ENCODE assay signal across 22 mouse cellular contexts in genomic region chr8:80815179-80815578, GRCm38 (mm10).
DNase-seq lines count a peak whose midpoint lies in the region; ATAC-seq and TF ChIP-seq lines count a peak whose summit lies in the region.
"Had no signal": no experiment of that assay in that cellular context is flagged by ENCODE, and none has a peak within 500 bp of the region (broad histone marks: within the 10 kb centered on the region; RNA-seq: fewer than 3 reads in every experiment).

No protein-coding gene starts in this region.

- no peak overlapping the region for H3K4me3 ChIP-seq in gastrocnemius, adult 2 months
- no peak overlapping the region for H3K4me3 ChIP-seq in heart, embryonic 16.5 days (ENCODE audit: low read length)
- H3K4me3 ChIP-seq in lung, postnatal 0 days (ENCODE audit: low read depth, low read length) = no peak overlapping the region
- H3K4me3 ChIP-seq in stomach, embryonic 16.5 days (replicated peaks; ENCODE audit: low read length) = no peak overlapping the region
- H3K4me3 ChIP-seq: forebrain, embryonic 10.5 days; kidney, embryonic 15.5 days; liver, embryonic 13.5 days; neural tube, embryonic 12.5 days had no signal

- TF ChIP-seq EP300 in lung, postnatal 0 days (IDR thresholded peaks at IDR 0.05) = no peak

- peaks cover 72% of the 10 kb centered on the region for H3K4me1 ChIP-seq in heart, embryonic 16.5 days (ENCODE audit: control insufficient read depth, insufficient read depth, low read length)
- H3K4me1 ChIP-seq in lung, postnatal 0 days (ENCODE audit: insufficient read depth, low read depth, low read length) = peaks cover 30% of the 10 kb centered on the region; the same call in 1 of the 2 replicates
- H3K4me1 ChIP-seq in stomach, embryonic 16.5 days (ENCODE audit: control insufficient read depth, insufficient read depth, low read length) = peaks cover 36% of the 10 kb centered on the region

- H3K27me3 ChIP-seq in heart, embryonic 16.5 days (ENCODE audit: control insufficient read depth, insufficient read depth, low read length) = no peaks in the 10 kb centered on the region
- H3K27me3 ChIP-seq in lung, postnatal 0 days (replicated peaks; ENCODE audit: insufficient read depth, low read length) = no peaks in the 10 kb centered on the region
- H3K27me3 ChIP-seq in stomach, embryonic 16.5 days (ENCODE audit: control insufficient read depth, insufficient read depth, low read length) = no peaks in the 10 kb centered on the region
- H3K27me3 ChIP-seq: kidney, embryonic 15.5 days; liver, embryonic 13.5 days; neural tube, embryonic 12.5 days; Patski had no signal

- no peak overlapping the region for H3K4me2 ChIP-seq in heart, embryonic 16.5 days (ENCODE audit: low read depth, low read length)
- H3K4me2 ChIP-seq in lung, postnatal 0 days (replicated peaks; ENCODE audit: low read depth, low read length) = no peak overlapping the region
- no peak overlapping the region for H3K4me2 ChIP-seq in stomach, embryonic 16.5 days (ENCODE audit: low read depth, low read length)
- H3K4me2 ChIP-seq: kidney, embryonic 15.5 days; liver, embryonic 13.5 days; neural tube, embryonic 12.5 days had no signal

- intact Hi-C loops in gastrocnemius, adult 2 months (cut with DNase I) = no loop called here

- no peak for TF ChIP-seq CTCF in gastrocnemius, adult 2 months (IDR thresholded peaks at IDR 0.05)
- TF ChIP-seq CTCF in lung, postnatal 0 days (IDR thresholded peaks at IDR 0.05) = no peak

- no peak for DNase-seq in gastrocnemius, adult 2 months
- no peak for DNase-seq in gastrocnemius, postnatal 25 days
- DNase-seq in heart, adult 11 months = no peak
- peak; percentile 36 for DNase-seq in lung, postnatal 0 days (ENCODE audit: low spot score)
- DNase-seq in lung, postnatal 10 days = no peak
- DNase-seq in MN1 (ENCODE audit: low spot score) = no peak
- DNase-seq: adrenal gland, postnatal 36 days; cerebellum, adult 9-10 months; kidney, adult 11 months; left cerebral cortex, postnatal 4 days; liver, embryonic 13.5 days; lung, adult 2 months; lung, postnatal 36 days; midbrain, embryonic 14.5 days; right cerebral cortex, postnatal 14 days; thymus, postnatal 36 days had no signal

- no peak for ATAC-seq in heart, embryonic 16.5 days (replicated peaks; ENCODE audit: extremely low read depth, insufficient read depth, low FRiP score)
- ATAC-seq in lung, postnatal 0 days = no peak
- peak; percentile 27; the same call in 1 of the 2 replicates for ATAC-seq in stomach, embryonic 16.5 days (ENCODE audit: insufficient read depth, low FRiP score)
- ATAC-seq: Patski had no signal

- peaks cover 2% of the 10 kb centered on the region; the same call in 1 of the 2 replicates for H3K36me3 ChIP-seq in heart, embryonic 16.5 days (ENCODE audit: control insufficient read depth, insufficient read depth)
- H3K36me3 ChIP-seq in lung, postnatal 0 days (ENCODE audit: insufficient read depth, low read length) = no peaks in the 10 kb centered on the region
- peaks cover 2% of the 10 kb centered on the region; the same call in 1 of the 2 replicates for H3K36me3 ChIP-seq in stomach, embryonic 16.5 days (ENCODE audit: control insufficient read depth, insufficient read depth, low read length)
- H3K36me3 ChIP-seq: forebrain, embryonic 10.5 days; kidney, embryonic 15.5 days; neural tube, embryonic 12.5 days had no signal

- H3K27ac ChIP-seq in gastrocnemius, adult 2 months = peak overlapping the region; percentile 91
- H3K27ac ChIP-seq in heart, embryonic 16.5 days (ENCODE audit: low read length) = peak overlapping the region; percentile 60
- no peak overlapping the region for H3K27ac ChIP-seq in lung, postnatal 0 days (ENCODE audit: low read length)
- no peak overlapping the region for H3K27ac ChIP-seq in stomach, embryonic 16.5 days (ENCODE audit: low read length)
- H3K27ac ChIP-seq: forebrain, embryonic 10.5 days; liver, embryonic 13.5 days; neural tube, embryonic 12.5 days had no signal

- 32% methylated on average over 6 of the region's 6 CpGs for WGBS in heart, embryonic 16.5 days
- 44% methylated on average over 6 of the region's 6 CpGs for WGBS in lung, postnatal 0 days
- 39% methylated on average over 6 of the region's 6 CpGs for WGBS in stomach, embryonic 16.5 days

- H3K9me3 ChIP-seq in heart, embryonic 16.5 days (replicated peaks; ENCODE audit: control insufficient read depth, low read length) = no peaks in the 10 kb centered on the region
- H3K9me3 ChIP-seq in lung, postnatal 0 days (ENCODE audit: low read length) = no peaks in the 10 kb centered on the region
- no peaks in the 10 kb centered on the region for H3K9me3 ChIP-seq in stomach, embryonic 16.5 days (replicated peaks; ENCODE audit: control insufficient read depth, low read length)
- H3K9me3 ChIP-seq: forebrain, embryonic 10.5 days; kidney, embryonic 15.5 days; liver, embryonic 13.5 days; neural tube, embryonic 12.5 days had no signal

- H3K9ac ChIP-seq in heart, embryonic 16.5 days (ENCODE audit: low read length) = peak overlapping the region; percentile 38; the same call in 1 of the 2 replicates
- no peak overlapping the region for H3K9ac ChIP-seq in lung, postnatal 0 days (replicated peaks; ENCODE audit: low read depth)
- no peak overlapping the region for H3K9ac ChIP-seq in stomach, embryonic 16.5 days (ENCODE audit: low read length)
- H3K9ac ChIP-seq: kidney, embryonic 15.5 days; liver, embryonic 13.5 days; neural tube, embryonic 12.5 days had no signal

Comparison
In these comparisons a context has a peak if more than half of its experiments do, and no peak if none do; other contexts are left out.
1. H3K27ac ChIP-seq: peak in gastrocnemius, adult 2 months (single experiment) and heart, embryonic 16.5 days (single experiment); none in lung, postnatal 0 days (single experiment) and stomach, embryonic 16.5 days (single experiment).